Mouse (Mus musculus): Measurements from ENCODE around the gene Pak7. TPM values are rescaled to one million over a fixed set of nuclear protein-coding genes. Genes with fewer than 3 reads are reported as not detected.

Gene Pak7
- total RNA-seq, 2 experiments from 2014 or later, result 21.8 to 24.5 TPM

GRCm38 (mm10) chr2:136204034-136204433 lies 183.7 kb downstream of the Pak7 start:
- DNase-seq (ENCODE audit: low spot score in 2 of 2), result no peak

DNA sequence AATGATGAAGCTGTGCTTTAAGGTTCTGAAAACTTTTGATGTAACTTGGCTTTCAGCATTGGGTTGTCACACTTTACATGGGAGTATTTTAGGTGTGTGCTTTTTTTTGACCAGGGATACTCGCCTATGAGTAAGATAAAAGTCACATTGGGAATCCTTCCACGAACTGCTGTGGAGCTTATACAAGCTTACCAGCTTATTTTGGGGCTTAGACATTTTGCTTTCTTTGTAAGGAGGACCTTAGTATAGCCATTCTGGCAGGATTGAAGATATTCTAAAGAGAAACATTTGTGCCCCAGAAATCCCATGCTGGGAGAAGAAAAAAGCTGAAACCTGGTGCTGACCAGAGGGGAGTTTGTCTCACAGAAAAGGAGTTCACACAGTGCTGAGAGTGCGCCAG lies 212.7 kb downstream of the Pak7 start:
- DNase-seq (ENCODE audit: low spot score in 2 of 2), result no peak

DNA sequence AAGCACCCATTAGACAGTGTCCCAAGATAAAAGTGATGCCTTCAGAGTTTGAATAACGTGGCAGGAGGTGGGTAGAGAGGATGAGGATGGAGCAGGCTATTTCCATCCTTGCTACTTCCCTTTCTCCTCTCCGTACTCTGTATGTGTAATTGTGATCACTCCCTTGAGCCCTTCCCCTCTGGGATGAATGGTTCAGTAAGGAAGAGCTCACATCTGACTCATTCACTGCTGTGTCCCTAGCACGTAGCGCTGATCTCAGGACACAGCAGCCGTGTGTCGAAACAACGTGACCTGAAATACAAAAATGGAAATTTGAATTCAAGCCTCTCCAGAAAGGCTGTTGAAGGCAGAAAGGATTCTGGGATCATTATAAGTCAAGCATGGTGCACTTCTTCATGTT lies 237.0 kb downstream of the Pak7 start:
- no peak for DNase-seq (ENCODE audit: low spot score in 2 of 2)

GRCm38 (mm10) chr2:136149530-136149929 lies 238.2 kb downstream of the Pak7 start:
- DNase-seq (ENCODE audit: low spot score in 2 of 2), result peak in 1 of 2 experiments; percentile 43

GRCm38 (mm10) chr2:136148999-136149398 lies 238.8 kb downstream of the Pak7 start:
- peak; percentile 60 to 85 for DNase-seq (ENCODE audit: low spot score in 2 of 2)

DNA sequence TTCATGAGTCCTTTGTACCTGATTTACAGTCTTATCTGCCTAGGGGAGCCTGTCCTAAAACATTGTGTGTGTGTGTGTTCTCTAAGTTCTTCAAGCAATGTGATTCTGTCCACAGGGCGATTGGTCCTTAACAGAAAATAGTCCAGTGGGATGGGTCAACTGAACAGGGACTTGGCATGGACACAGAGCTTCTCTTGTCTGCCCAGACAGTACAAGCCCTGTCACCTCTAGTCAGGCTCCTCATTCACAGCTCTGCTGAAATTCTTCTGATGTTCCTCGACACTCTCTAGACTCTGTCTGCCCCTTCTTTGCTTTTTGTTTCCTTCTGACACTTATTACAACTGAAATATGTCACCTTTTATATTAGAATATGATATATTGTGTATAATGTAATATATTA lies 247.0 kb downstream of the Pak7 start:
- DNase-seq (ENCODE audit: low spot score in 2 of 2), result no peak

- peak in 1 of 2 experiments; percentile 48 for DNase-seq (ENCODE audit: low spot score in 2 of 2)
These were observed 248.4 kb downstream of the Pak7 start for GRCm38 (mm10) chr2:136139159-136140069.

- no peak for DNase-seq (ENCODE audit: low spot score in 2 of 2)
These were observed 249.3 kb downstream of the Pak7 start for GRCm38 (mm10) chr2:136138451-136138850.

GRCm38 (mm10) chr2:136121867-136122266 lies 265.9 kb downstream of the Pak7 start:
- no peak for DNase-seq (ENCODE audit: low spot score in 2 of 2)

DNA sequence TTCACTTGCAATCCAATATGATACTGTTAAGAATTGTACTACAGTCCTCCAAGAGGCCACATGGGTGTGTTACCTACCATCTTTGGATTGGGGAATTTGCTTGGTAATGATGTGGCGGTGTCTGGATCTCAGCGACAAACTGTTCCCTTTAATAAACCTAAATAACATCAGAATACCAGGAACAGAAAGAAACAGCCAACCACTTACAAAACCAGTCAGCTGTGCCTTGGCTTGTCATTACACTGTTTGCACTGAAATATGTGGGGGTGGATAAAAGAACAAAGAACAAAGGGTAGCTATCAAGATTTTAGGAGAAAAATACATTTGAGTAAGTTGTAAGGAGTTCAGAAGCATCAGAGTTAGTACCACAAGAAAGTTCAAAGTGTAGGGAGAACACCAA lies 269.8 kb downstream of the Pak7 start:
- peak in 1 of 2 experiments; percentile 56 for DNase-seq (ENCODE audit: low spot score in 2 of 2)

GRCm38 (mm10) chr2:136113374-136113773 lies 274.4 kb downstream of the Pak7 start:
- DNase-seq (ENCODE audit: low spot score in 2 of 2), result no peak

GRCm38 (mm10) chr2:136109038-136109363 lies 278.8 kb downstream of the Pak7 start:
- DNase-seq (ENCODE audit: low spot score in 2 of 2), result no peak

GRCm38 (mm10) chr2:136108124-136109037 lies 279.4 kb downstream of the Pak7 start:
- peak; percentile 22 to 55 for DNase-seq (ENCODE audit: low spot score in 2 of 2)

DNA sequence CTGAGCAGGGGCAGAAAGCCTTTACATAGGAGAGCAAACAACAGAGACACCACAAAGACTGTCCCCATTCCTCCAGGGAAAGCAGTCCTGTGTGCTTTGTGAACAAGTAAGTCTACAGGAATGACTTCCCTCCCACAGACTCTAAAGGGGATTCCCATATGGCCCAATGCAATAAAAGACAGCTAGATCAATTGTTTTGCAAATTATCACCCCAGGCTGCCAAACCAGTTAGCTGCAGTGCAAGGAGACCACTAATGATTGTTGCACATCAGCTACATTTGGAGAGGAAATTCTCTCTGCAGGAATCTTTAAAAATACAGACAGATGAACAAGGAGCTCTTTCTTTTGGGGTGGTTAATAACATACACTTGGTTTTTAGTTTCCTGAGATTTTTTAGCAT lies 280.2 kb downstream of the Pak7 start:
- peak in 1 of 2 experiments; percentile 7 for DNase-seq (ENCODE audit: low spot score in 2 of 2)

DNA sequence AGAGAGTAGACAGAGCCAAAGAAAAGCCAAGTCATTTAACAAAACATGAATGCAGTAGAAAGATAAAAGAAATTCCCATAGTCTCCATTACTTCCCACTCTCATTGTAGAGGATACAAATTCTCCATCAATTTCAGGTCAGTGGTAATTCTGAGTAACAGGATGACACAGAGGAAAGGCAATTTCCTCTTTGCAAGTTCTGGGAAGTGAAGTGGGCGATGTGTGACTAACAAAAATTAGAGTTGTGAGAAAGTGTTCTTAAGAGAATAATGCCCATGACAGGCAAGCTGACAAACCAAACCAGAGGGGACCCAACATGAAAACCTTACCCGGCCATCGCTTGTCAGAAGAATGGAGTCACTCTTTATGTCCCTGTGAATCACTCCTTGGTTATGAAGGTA lies 290.6 kb downstream of the Pak7 start:
- no peak for DNase-seq (ENCODE audit: low spot score in 2 of 2)

- no peak for DNase-seq (ENCODE audit: low spot score in 2 of 2)
These were observed 291.8 kb downstream of the Pak7 start for GRCm38 (mm10) chr2:136095978-136096377.

DNA sequence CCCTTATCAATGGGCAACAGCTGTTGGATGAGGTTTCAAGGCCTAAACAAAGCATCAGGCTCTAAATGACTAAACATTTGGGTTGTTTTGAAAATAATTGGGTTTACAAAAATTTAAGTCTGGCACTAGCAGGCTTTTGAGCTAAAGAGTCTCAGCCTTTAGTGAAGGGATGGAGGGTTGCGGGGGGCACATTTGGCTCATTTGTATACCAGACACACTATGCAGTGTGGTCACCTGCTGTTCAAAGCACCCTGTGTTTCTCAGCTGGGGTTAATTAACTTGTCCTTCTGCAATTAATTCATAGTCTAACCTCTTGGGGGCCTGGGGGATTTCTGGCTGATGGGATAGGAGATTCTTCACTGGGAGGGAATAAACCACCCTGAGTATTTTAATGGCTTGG lies 323.4 kb downstream of the Pak7 start:
- DNase-seq (ENCODE audit: low spot score in 2 of 2), result no peak

DNA sequence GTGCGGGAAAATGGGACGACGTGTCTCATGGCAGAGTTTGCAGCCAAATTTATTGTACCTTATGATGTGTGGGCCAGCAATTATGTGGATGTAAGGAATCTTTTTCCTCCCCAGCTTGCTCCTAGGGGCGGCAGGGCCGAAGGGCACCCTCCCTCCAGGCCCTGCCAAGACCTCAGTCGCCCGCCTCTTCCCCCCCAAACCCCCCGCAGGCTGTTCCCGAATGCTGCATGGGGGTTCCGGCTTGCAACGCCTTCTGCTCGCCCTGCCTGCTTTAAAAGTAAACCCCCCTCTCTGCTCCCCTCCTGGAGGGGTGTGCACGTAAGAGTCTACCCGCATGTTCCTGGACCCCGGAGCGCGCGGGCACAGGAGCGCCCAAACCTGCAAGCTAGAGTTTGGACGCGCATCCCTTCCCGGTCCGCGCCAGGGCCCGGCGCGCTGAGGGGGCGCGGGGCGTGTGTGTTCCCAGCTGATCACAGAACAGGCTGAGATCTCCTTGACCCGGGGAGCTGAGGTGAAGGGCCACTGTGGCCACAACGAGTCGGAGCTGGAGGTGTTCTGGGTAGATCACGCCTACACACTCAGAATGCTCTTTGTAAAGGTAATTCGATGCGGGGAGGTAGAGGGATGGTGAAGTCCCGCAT lies 328.6 kb downstream of the Pak7 start:
- no peak for DNase-seq (ENCODE audit: low spot score in 2 of 2)

GRCm38 (mm10) chr2:136058398-136058797 lies 329.4 kb downstream of the Pak7 start:
- DNase-seq (ENCODE audit: low spot score in 2 of 2), result peak in 1 of 2 experiments; percentile 44

DNA sequence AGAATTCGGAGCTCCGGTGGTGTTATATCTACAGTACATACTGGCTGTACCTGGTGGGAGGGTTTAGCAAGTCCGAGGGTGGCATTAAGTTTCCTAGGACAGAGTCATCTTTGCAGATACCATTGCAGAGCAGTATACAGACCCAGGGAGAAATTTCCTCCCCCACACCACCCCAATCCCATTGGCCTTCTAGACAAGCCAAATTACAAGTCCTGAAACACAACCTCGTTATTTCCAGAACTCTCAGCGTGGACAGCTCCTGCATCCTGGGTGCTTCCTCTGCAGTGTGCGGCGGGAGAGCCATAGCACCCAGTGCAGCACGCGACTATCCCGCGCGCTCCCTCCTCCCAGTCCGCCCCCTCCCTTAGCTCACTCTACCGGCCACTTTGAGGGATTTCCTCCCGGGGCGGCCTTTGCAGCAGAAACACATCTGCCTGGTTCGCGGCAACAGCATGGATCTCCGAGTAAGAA lies 329.9 kb downstream of the Pak7 start:
- DNase-seq (ENCODE audit: low spot score in 2 of 2), result peak in 1 of 2 experiments; percentile 37

DNA sequence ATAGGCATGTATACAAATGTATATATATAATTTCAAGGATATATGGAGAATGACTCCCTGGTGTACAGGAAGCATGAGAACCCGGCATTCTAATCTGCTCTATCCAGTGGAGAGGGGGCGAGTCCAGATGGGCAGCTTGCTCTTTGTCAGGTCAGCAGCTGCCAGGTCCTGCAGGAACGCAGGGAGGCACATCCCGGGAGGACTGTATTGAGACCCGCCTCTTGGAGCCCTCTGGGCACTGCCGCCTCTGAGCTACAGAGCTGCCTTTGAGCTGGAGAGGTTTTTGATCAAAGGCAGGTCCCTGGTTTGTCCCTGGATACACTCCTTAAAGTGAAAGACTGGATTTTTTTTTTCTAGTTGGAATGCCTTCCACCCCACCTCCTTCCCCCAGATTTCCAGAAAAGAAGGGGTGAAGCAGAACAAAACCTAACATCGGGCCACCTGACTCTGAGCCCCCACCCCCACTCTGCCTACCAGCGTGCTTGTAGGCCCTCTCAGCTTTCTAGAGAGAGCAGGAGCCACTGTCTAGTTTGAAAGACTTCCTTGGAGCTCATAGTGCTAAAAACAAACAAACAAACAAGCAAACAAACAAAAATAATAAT lies 336.0 kb downstream of the Pak7 start, which contains the start of gene Lamp5:
Lamp5 (plus strand) TSS at position 552 of the 602 bp plus-strand sequence.
- no peak for DNase-seq (ENCODE audit: low spot score in 2 of 2)
